Mouse (Mus musculus) bone marrow, adult 2 months (tissue): ENCODE results near the gene Gm10491.

Source experiments
- CTCF ChIP-seq: fragments of 200-500 bp; IDR thresholded peaks from 2 replicates; pipeline ENCODE4 v1.5.1; 2011; ENCODE audit warnings: low read length, control low read depth; ENCODE audit not compliant: control insufficient read depth, insufficient read depth
- POLR2A ChIP-seq: fragments of 200-500 bp; IDR thresholded peaks from 2 replicates; pipeline ENCODE4 v1.6.1; 2011; ENCODE audit warnings: low read depth, mild to moderate bottlenecking, control low read depth, low read length, borderline replicate concordance; ENCODE audit not compliant: control insufficient read depth

DNA sequence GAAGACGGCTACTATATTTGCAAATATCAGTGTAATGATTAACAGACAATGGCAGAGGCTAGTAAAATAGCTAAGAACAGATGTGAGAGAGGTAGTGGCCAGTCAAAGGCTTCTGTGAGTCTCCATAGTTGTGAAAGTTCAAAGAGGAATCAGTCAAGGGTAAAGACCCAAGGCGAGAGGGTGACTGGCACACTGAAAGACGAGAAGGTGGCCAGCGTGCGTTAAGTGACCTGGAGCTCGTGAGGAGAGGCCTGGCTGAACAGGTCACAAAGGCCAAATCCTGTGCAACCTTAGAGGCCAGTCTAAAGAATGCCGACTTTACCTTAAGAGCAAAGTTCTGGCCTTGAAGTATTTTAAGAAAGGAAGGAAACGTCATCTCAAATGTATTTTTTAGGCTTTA is 38.0 kb upstream of the Gm10491 start:
- TF ChIP-seq CTCF (no peak), POLR2A (no peak)
